Mouse (Mus musculus) small intestine, adult 2 months (tissue): ENCODE data around the gene Bnc1. TPM values are rescaled to one million over a fixed set of nuclear protein-coding genes. Genes with fewer than 3 reads are reported as not detected.

ENCODE experiments used
- H3K27ac ChIP-seq: fragments of 200-500 bp; 2 replicates; pipeline ENCODE4 v1.5.1; 2012; ENCODE audit warnings: low read depth, low read length, control low read depth, inconsistent platforms; ENCODE audit not compliant: insufficient read depth
- H3K27me3 ChIP-seq: fragments of 200-500 bp; 2 replicates; pipeline ENCODE4 v1.6.1; 2012; ENCODE audit warnings: mild to moderate bottlenecking, moderate library complexity, low read length, inconsistent platforms; ENCODE audit not compliant: control insufficient read depth, insufficient read depth
- H3K36me3 ChIP-seq: fragments of 200-500 bp; 2 replicates; pipeline ENCODE4 v1.6.1; 2012; ENCODE audit warnings: mild to moderate bottlenecking, low read length, control low read depth, inconsistent platforms; ENCODE audit not compliant: control insufficient read depth, insufficient read depth
- H3K4me1 ChIP-seq: fragments of 200-500 bp; 2 replicates; pipeline ENCODE4 v1.6.1; 2012; ENCODE audit warnings: low read length, inconsistent platforms, mixed read lengths; ENCODE audit not compliant: control insufficient read depth, insufficient read depth, insufficient read length
- H3K4me3 ChIP-seq: fragments of 200-500 bp; 2 replicates; pipeline ENCODE4 v1.5.1; 2012; ENCODE audit warnings: low read depth, mild to moderate bottlenecking, control low read depth, inconsistent platforms, low read length, moderate library complexity
- CTCF ChIP-seq: fragments of 200-500 bp; IDR thresholded peaks from 2 replicates; pipeline ENCODE4 v1.5.1; 2012; ENCODE audit warnings: low read depth, mild to moderate bottlenecking, control low read depth, inconsistent platforms, low read length, moderate library complexity, mixed read lengths; ENCODE audit not compliant: insufficient replicate concordance, insufficient read length; ENCODE audit errors: extremely low read depth
- POLR2A ChIP-seq: fragments of 200-500 bp; IDR thresholded peaks from 2 replicates; pipeline ENCODE4 v1.6.1; 2012; ENCODE audit warnings: low read depth, mild to moderate bottlenecking, control low read depth, inconsistent platforms, low read length, moderate library complexity
- WGBS: fragments of 180-500 bp; shearing (Covaris S2); methylation state at CpG from one replicate; pipeline ENCODE4 v1.1.7; 2018; 5-methylcytosine and 5-hydroxymethylcytosine counted together
- polyA plus RNA-seq: library from polyadenylated mRNA; depleted of rRNA; stranded (reverse); fragments of >200 nt; gene quantifications from 2 replicates; pipeline ENCODE4 v1.2.3, GENCODE M21; 2012; rRNA removed

Bnc1 gene
- polyA plus RNA-seq, 1 experiment = 0.05 TPM

DNA sequence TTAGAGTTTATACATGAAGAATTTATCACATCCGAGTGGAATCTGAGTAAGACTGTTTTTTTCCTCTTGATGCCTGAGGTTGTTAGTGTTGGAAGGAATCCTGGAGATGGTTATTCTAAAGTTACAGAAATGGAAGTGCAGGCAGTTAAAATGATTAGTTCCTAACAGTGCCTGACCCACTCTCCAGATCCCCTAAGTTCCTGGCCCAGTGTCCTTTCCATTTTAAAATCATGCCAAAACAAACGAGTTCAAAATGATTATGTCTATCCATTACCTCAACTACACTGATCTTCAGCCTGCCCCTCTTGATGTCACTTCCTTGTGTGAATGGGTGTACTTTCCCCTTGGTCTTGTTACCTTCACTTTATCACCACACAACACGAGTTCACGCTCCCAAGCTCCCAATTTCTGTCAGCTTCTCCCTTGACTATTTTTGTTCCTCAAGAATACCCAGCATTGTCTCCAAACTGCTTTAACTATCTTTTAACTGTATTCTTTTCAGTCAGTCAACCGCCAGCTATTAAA lies 59.5 kb downstream of the Bnc1 start:
- Histone ChIP-seq H3K27me3 (peaks cover 19% of the 10 kb centered on the region), H3K4me3 (no peak overlapping the region), H3K36me3 (no peaks in the 10 kb centered on the region), H3K27ac (no peak overlapping the region), H3K4me1 (no peaks in the 10 kb centered on the region)
- WGBS = 41% methylated on average over 5 of the region's 5 CpGs
- no peak for TF ChIP-seq POLR2A
- TF ChIP-seq CTCF = no peak

DNA sequence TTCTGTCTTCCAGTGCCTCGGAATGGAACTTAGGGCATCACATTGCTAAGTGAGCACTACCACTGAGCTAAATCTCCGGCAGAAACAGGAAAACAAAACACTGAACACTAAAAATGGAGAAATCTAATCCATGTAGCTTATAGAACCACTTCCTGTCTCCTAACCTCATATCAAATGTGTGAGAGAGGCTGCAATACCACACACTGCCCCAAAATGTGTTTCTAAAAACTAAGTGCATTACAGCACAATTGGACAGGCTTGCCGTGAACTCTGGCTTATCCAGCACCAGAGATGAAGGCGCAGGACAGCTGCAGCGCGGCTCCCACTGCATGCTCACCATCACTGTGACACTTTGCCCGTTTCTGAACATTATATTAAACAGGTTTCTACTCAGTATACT lies 63.1 kb downstream of the Bnc1 start:
- Histone ChIP-seq H3K4me1 (no peaks in the 10 kb centered on the region), H3K36me3 (no peaks in the 10 kb centered on the region), H3K4me3 (no peak overlapping the region), H3K27me3 (peaks cover 9% of the 10 kb centered on the region), H3K27ac (no peak overlapping the region)
- WGBS = 76% methylated on average over 7 of the region's 7 CpGs
- TF ChIP-seq CTCF (no peak), POLR2A (no peak)

DNA sequence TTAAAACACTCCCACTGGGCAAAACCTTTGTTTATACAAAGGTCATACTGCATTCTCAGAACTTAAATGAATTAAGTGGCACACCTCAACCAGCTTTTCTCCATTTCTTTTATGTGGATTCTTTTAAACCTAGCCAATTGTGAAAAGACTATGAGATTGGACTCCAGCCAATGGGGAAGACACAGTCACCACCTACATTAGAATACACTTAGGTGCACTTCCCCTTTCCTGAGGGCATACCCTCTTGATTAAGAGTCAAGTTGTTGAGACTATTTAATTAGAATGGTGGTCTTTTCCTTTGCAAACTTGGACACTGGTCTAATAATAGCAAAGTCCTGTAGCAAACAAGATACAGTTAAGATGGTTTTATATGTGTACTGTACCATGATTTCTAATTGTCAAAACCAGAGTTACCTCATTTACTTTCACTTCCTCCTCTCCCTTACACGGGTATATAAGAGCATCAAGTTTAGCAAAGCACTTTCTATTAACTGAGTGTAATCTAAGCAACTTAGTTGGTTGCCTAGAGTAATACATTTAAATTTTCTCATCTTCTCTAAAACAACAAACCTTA lies 70.6 kb downstream of the Bnc1 start:
- no peaks in the 10 kb centered on the region for H3K36me3 ChIP-seq
- TF ChIP-seq CTCF = no peak
- TF ChIP-seq POLR2A = no peak
- no peak overlapping the region for H3K27ac ChIP-seq
- WGBS = 21% methylated on average over 1 of the region's 1 CpGs
- H3K4me3 ChIP-seq = no peak overlapping the region
- no peaks in the 10 kb centered on the region for H3K27me3 ChIP-seq
- no peaks in the 10 kb centered on the region for H3K4me1 ChIP-seq

DNA sequence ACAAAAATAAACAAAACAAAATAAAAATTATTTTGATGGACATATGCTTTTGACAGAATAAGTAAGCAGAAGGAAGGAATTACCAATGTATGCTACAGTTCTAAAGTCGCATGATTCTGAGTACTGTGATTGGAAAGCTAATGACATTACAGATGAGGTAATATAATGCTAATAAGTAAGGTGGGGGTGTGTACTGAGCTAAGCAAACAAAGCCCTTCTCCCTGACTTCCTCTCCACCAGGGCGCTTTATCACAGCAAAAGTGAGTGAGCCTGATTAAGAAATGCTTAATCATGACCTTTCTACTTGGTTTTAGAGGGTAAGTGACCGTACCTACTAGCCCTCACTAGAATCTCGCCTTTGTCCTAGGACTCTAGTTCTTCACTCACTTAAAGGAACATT lies 71.8 kb downstream of the Bnc1 start:
- Histone ChIP-seq H3K27ac (no peak overlapping the region), H3K4me1 (no peaks in the 10 kb centered on the region), H3K4me3 (no peak overlapping the region), H3K36me3 (no peaks in the 10 kb centered on the region), H3K27me3 (no peaks in the 10 kb centered on the region)
- TF ChIP-seq POLR2A = no peak
- 36% methylated on average over 4 of the region's 4 CpGs for WGBS

DNA sequence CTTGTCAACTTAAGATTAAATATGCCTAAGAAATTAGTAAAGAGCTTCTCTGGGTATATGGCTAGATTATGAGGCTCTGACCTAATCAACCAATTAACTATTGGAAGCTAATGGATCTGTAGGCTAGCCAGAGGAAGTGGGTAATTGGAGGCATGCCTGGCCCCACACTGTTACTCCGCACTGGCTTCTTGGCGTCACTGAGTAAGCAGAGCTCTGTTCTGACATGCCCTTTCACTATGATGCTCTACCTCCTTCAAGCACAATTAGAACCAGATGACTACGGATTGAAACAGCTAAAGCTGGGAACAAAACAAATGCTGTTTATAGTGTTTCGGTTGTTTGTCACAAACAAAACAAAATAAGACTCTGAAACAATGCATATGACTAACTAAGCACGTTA lies 73.8 kb downstream of the Bnc1 start:
- 76% methylated on average over 5 of the region's 5 CpGs for WGBS
- TF ChIP-seq CTCF = no peak
- no peak for TF ChIP-seq POLR2A
- Histone ChIP-seq H3K27ac (no peak overlapping the region), H3K27me3 (no peaks in the 10 kb centered on the region), H3K36me3 (no peaks in the 10 kb centered on the region), H3K4me1 (no peaks in the 10 kb centered on the region), H3K4me3 (no peak overlapping the region)

Other genes starting within 250 kb of the Bnc1 start
- gene Ramac, start 229.4 kb downstream of the Bnc1 start, polyA plus RNA-seq = 1.3 and 3.7 TPM in 2 replicates
- gene 3110040N11Rik, start 202.8 kb downstream of the Bnc1 start, polyA plus RNA-seq = 17.0 and 23.4 TPM in 2 replicates
- gene Btbd1, start 162.9 kb downstream of the Bnc1 start, polyA plus RNA-seq = 12.0 and 18.3 TPM in 2 replicates
- gene Gm10160, start 136.5 kb downstream of the Bnc1 start, polyA plus RNA-seq = not detected in 2 replicates
- 16.3 and 21.2 TPM in 2 replicates for gene Tm6sf1, start 133.3 kb downstream of the Bnc1 start, polyA plus RNA-seq
- gene Hdgfl3, start 57.8 kb downstream of the Bnc1 start, polyA plus RNA-seq = 1.0 and 1.3 TPM in 2 replicates
- gene Sh3gl3, start 181.5 kb upstream of the Bnc1 start, polyA plus RNA-seq = 0.15 and 0.30 TPM in 2 replicates